Mouse (Mus musculus): ENCODE results near the gene Gm11595. TPM values are rescaled to one million over a fixed set of nuclear protein-coding genes. Genes with fewer than 3 reads are reported as not detected.
"Not testable (repeated sequence)": the region's sequence is repeated elsewhere in the genome, so short reads cannot be mapped to it uniquely, and the experiment has no call there.

Gene Gm11595
- not detected in 2 replicates for polyA plus RNA-seq (2015; fragmentation: Nextera tagmentation; extraction: Ambion mirVana)

DNA sequence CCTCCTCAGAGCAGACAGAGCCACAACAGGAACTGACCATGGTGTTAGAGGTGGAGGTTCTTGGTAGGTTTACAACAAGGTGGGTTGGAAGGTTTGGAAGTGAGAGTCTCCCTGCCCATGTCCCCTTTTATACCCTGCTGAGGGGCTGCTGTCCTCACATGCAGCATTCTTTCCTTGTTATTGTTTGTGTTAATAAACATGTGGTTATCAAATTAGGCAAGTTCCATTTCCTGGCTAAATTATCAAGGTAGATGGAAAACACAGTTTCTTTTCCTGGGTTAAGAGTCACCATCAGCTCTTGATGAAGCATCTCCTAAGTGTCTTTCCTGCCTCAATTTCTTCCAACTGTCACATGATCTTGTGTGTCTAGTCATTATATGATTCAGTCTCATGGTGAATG, at the start of gene Gm11595:
Gene Gm11595 (minus strand): TSS at position 101 of the 400 bp plus-strand sequence.
- H3K27ac ChIP-seq; H3K4me2 ChIP-seq; H3K4me3 ChIP-seq; H3K36me3 ChIP-seq; H3K9me3 ChIP-seq; H3K4me1 ChIP-seq; H3K27me3 ChIP-seq; H3K9ac ChIP-seq; ATAC-seq (ENCODE audit: insufficient number of reproducible peaks, low FRiP score, low TSS enrichment, low read depth): not testable (repeated sequence)

GRCm38 (mm10) chr11:99815566-99815965, 42.9 kb upstream of the Gm11595 start, which contains the start of gene Gm11564:
TSS of gene Gm11564 (minus strand) at chr11:99815666.
- H3K27ac ChIP-seq; H3K4me1 ChIP-seq; H3K36me3 ChIP-seq; H3K4me2 ChIP-seq; H3K9me3 ChIP-seq; ATAC-seq (ENCODE audit: insufficient number of reproducible peaks, low FRiP score, low TSS enrichment, low read depth); H3K9ac ChIP-seq; H3K27me3 ChIP-seq; H3K4me3 ChIP-seq: not testable (repeated sequence)
- 78% methylated on average over 2 of the region's 2 CpGs for WGBS

- H3K9ac ChIP-seq; H3K4me2 ChIP-seq; H3K27me3 ChIP-seq; ATAC-seq (ENCODE audit: insufficient number of reproducible peaks, low FRiP score, low TSS enrichment, low read depth); H3K4me1 ChIP-seq; H3K9me3 ChIP-seq; H3K27ac ChIP-seq; H3K36me3 ChIP-seq; H3K4me3 ChIP-seq: not testable (repeated sequence)
Measured at GRCm38 (mm10) chr11:99809792-99810191, 37.1 kb upstream of the Gm11595 start, which contains the start of gene Krtap4-13. TSS of gene Krtap4-13 (minus strand) at chr11:99809892.

- not testable (repeated sequence) for H3K36me3 ChIP-seq; ATAC-seq (ENCODE audit: insufficient number of reproducible peaks, low FRiP score, low TSS enrichment, low read depth); H3K9ac ChIP-seq; H3K9me3 ChIP-seq; H3K4me1 ChIP-seq; H3K27me3 ChIP-seq; H3K27ac ChIP-seq; H3K4me3 ChIP-seq; H3K4me2 ChIP-seq
- no CpG with 5 or more reads among the region's 1 CpGs for WGBS
Measured at GRCm38 (mm10) chr11:99804346-99804745, 31.6 kb upstream of the Gm11595 start, which contains the start of gene Gm11554. TSS of gene Gm11554 (minus strand) at chr11:99804446.

DNA sequence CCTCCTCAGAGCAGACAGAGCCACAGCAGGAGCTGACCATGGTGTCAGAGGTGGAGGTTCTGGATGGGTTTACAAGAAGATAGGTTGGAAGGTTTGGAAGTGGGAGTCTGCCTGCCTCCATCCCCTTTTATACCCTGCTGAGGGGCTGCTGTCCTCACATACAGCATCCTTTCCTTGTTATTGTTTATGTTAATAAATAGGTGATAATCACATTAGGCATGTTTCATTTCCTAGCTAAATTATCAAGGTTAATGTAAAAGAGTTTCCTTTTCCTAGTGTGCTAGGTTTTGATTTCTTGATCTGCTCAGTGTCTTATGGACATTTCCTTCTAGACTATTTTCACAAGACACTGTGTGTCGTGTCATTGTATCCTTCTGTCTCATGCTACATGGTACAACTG, 26.1 kb upstream of the Gm11595 start, which contains the start of gene Gm11569:
Gene Gm11569 (minus strand): TSS at position 101 of the 400 bp plus-strand sequence.
- not testable (repeated sequence) for ATAC-seq (ENCODE audit: insufficient number of reproducible peaks, low FRiP score, low TSS enrichment, low read depth); H3K27ac ChIP-seq; H3K4me3 ChIP-seq; H3K4me2 ChIP-seq; H3K4me1 ChIP-seq; H3K9ac ChIP-seq; H3K9me3 ChIP-seq; H3K36me3 ChIP-seq; H3K27me3 ChIP-seq
- no CpG with 5 or more reads among the region's 1 CpGs for WGBS

DNA sequence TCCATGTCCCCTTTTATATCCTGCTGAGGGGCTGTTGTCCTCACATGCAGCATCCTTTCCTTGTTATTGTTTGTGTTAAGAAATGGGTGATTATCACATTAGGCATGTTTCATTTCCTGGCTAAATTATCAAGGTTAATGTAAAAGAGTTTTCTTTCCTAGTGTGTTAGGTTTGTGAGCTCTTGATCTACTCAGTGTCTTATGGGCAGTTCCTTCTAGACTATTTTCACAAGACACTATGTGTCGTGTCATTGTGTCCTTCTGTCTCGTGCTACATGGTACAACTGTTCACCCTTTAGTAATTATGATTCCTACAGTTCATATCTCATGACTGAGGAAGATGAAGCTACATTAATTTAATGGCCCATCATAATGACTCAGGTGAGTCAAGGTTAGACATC, 20.7 kb upstream of the Gm11595 start, which contains the start of gene Gm11596:
Gene Gm11596 (minus strand): TSS at position 101 of the 400 bp plus-strand sequence.
- WGBS, result 73% methylated on average over 2 of the region's 2 CpGs
- no peak for ATAC-seq (ENCODE audit: insufficient number of reproducible peaks, low FRiP score, low TSS enrichment, low read depth)
- Histone ChIP-seq H3K27ac (no peak within 1 kb of the TSS), H3K27me3 (0 out of 2 replicates have a peak, but pooled peaks cover 3% of the 10 kb centered on the region), H3K9ac (no peak within 1 kb of the TSS), H3K36me3 (no peaks in the 10 kb centered on the region), H3K4me3 (no peak within 1 kb of the TSS), H3K4me2 (no peak within 1 kb of the TSS), H3K4me1 (no peaks in the 10 kb centered on the region), H3K9me3 (no peaks in the 10 kb centered on the region)

- H3K4me2 ChIP-seq; H3K36me3 ChIP-seq; H3K9me3 ChIP-seq; ATAC-seq (ENCODE audit: insufficient number of reproducible peaks, low FRiP score, low TSS enrichment, low read depth); H3K4me1 ChIP-seq; H3K27me3 ChIP-seq; H3K27ac ChIP-seq; H3K4me3 ChIP-seq; H3K9ac ChIP-seq: not testable (repeated sequence)
Measured at GRCm38 (mm10) chr11:99784900-99785299, 12.2 kb upstream of the Gm11595 start, which contains the start of gene Krtap4-9. TSS of gene Krtap4-9 (plus strand) at chr11:99785200.

DNA sequence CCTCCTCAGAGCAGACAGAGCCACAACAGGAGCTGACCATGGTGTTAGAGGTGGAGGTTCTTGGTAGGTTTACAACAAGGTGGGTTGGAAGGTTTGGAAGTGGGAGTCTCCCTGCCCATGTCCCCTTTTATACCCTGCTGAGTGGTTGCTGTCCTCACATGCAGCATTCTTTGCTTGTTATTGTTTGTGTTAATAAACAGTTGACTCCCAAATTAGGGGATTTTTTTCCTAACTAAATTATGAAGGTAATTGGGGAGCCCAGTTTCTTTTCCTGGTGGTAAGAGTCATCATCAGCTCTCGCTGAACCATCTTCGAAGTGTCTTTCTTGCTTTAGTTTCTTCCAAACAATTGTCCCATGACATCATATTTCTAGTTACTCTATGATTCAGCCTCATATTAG, 7.9 kb upstream of the Gm11595 start, which contains the start of gene Krtap4-8:
Gene Krtap4-8 (minus strand): TSS at position 101 of the 400 bp plus-strand sequence.
- Histone ChIP-seq H3K36me3 (no peaks in the 10 kb centered on the region), H3K4me1 (no peaks in the 10 kb centered on the region), H3K4me3 (no peak within 1 kb of the TSS), H3K9ac (no peak within 1 kb of the TSS), H3K9me3 (no peaks in the 10 kb centered on the region), H3K27me3 (no peaks in the 10 kb centered on the region), H3K27ac (no peak within 1 kb of the TSS), H3K4me2 (no peak within 1 kb of the TSS)
- ATAC-seq (ENCODE audit: insufficient number of reproducible peaks, low FRiP score, low TSS enrichment, low read depth), result no peak
- 89% methylated on average over 2 of the region's 2 CpGs for WGBS

- no peak overlapping the region for H3K4me2 ChIP-seq
- H3K9ac ChIP-seq, result no peak overlapping the region
- H3K36me3 ChIP-seq, result no peaks in the 10 kb centered on the region
- no peak overlapping the region for H3K4me3 ChIP-seq
- no peak for ATAC-seq (ENCODE audit: insufficient number of reproducible peaks, low FRiP score, low TSS enrichment, low read depth)
- WGBS, result 65% methylated on average over 7 of the region's 7 CpGs
- H3K27ac ChIP-seq, result no peak overlapping the region
- no peaks in the 10 kb centered on the region for H3K27me3 ChIP-seq
- H3K9me3 ChIP-seq, result no peaks in the 10 kb centered on the region
- H3K4me1 ChIP-seq, result no peaks in the 10 kb centered on the region
Measured at GRCm38 (mm10) chr11:99778401-99778800, 5.7 kb upstream of the Gm11595 start.

DNA sequence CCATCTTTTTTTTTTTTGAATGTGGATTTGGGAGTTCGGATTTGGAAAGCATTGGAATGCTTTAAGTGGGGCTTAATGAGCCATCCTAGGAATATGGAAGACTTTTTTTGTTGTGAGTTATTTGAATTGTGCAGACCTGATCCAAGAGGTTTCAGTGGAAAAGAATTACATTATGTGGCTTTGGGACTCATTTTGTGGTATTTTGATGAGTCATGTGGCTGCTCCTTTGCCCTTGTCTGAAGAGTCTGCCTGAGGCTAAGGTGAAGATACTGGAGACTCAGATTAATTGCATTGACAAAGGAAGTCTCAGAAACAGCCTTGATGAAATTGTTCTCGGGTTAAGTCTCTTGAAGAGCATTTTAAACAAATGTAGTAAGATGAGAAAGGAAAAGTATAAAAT, 4.3 kb downstream of the Gm11595 start:
- no peaks in the 10 kb centered on the region for H3K9me3 ChIP-seq
- WGBS, result 63% methylated on average over 2 of the region's 2 CpGs
- no peaks in the 10 kb centered on the region for H3K27me3 ChIP-seq
- no peak overlapping the region for H3K27ac ChIP-seq
- no peak for ATAC-seq (ENCODE audit: insufficient number of reproducible peaks, low FRiP score, low TSS enrichment, low read depth)
- no peak overlapping the region for H3K4me3 ChIP-seq
- no peaks in the 10 kb centered on the region for H3K36me3 ChIP-seq
- H3K4me1 ChIP-seq, result no peaks in the 10 kb centered on the region
- H3K4me2 ChIP-seq, result no peak overlapping the region
- no peak overlapping the region for H3K9ac ChIP-seq

DNA sequence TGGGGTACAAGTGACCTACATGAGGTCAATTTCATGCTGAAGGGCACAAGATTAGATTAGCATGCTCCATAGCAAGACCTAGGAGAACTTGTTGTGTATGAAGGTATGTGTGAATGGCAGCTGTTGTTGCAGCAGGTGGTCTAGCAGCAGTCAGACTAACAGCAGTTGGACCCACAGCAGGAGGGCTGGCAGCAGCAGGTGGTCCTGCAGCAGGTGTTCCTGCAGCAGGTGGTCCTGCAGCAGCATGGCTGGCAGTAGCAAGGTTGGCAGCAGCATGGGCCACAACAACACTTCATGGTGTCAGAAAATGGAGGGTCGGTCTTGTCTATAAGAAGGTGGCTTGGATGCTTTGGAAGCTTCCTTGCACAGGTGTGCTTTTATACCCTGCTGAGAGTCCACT, 13.8 kb downstream of the Gm11595 start:
- Histone ChIP-seq H3K36me3 (no peaks in the 10 kb centered on the region), H3K4me1 (no peaks in the 10 kb centered on the region), H3K4me3 (no peak overlapping the region), H3K9ac (no peak overlapping the region), H3K27me3 (no peaks in the 10 kb centered on the region), H3K9me3 (no peaks in the 10 kb centered on the region), H3K4me2 (no peak overlapping the region), H3K27ac (no peak overlapping the region)
- 93% methylated on average over 1 of the region's 1 CpGs for WGBS
- no peak for ATAC-seq (ENCODE audit: insufficient number of reproducible peaks, low FRiP score, low TSS enrichment, low read depth)

DNA sequence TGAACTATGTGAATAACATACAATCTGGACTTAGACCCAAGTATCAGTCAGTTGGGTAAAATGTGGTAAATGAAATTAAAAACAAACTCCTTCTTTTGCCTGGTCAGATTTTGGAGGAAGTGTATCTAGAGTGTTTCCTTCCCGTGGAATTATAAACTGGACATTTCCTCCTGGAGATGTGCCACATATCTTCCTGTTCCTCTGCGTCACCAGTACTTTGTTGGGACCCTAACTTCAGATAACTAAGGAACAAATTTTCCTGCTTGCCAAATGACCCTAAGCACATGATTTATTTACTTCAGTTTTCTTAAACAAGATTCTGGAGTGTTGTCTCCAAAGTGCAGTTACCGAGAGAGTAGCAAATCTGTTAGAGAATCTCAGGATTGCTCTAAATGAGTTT, 28.7 kb downstream of the Gm11595 start:
- no peak for ATAC-seq (ENCODE audit: insufficient number of reproducible peaks, low FRiP score, low TSS enrichment, low read depth)
- no peaks in the 10 kb centered on the region for H3K4me1 ChIP-seq
- no peak overlapping the region for H3K27ac ChIP-seq
- H3K4me3 ChIP-seq, result no peak overlapping the region
- 85% methylated on average over 3 of the region's 3 CpGs for WGBS
- H3K9me3 ChIP-seq, result no peaks in the 10 kb centered on the region
- no peak overlapping the region for H3K4me2 ChIP-seq
- no peaks in the 10 kb centered on the region for H3K36me3 ChIP-seq
- H3K9ac ChIP-seq, result no peak overlapping the region
- H3K27me3 ChIP-seq, result no peaks in the 10 kb centered on the region

- no peak for ATAC-seq (ENCODE audit: insufficient number of reproducible peaks, low FRiP score, low TSS enrichment, low read depth)
- no peak within 1 kb of the TSS for H3K27ac ChIP-seq
- H3K9me3 ChIP-seq, result no peaks in the 10 kb centered on the region
- no peak within 1 kb of the TSS for H3K4me2 ChIP-seq
- no peaks in the 10 kb centered on the region for H3K27me3 ChIP-seq
- 63% methylated on average over 2 of the region's 2 CpGs for WGBS
- H3K4me1 ChIP-seq, result no peaks in the 10 kb centered on the region
- no peak within 1 kb of the TSS for H3K9ac ChIP-seq
- no peak within 1 kb of the TSS for H3K4me3 ChIP-seq
- H3K36me3 ChIP-seq, result no peaks in the 10 kb centered on the region
Measured at GRCm38 (mm10) chr11:99734190-99734589, 38.5 kb downstream of the Gm11595 start, which contains the start of gene Gm14180. TSS of gene Gm14180 (minus strand) at chr11:99734290.

Measured in limb, embryonic 15.5 days (tissue).